Mouse (Mus musculus) erythroblast, embryonic 14.5 days (primary cell): Measurements from ENCODE around the gene Olfr998. TPM values are rescaled to one million over a fixed set of nuclear protein-coding genes. Genes with fewer than 3 reads are reported as not detected.
"Not testable (repeated sequence)": the region's sequence is repeated elsewhere in the genome, so short reads cannot be mapped to it uniquely, and the experiment has no call there.

Experiments used
- H3K27me3 ChIP-seq: 2 replicates; pipeline ENCODE4 v1.6.1; 2012; ENCODE audit warnings: inconsistent platforms; ENCODE audit not compliant: control insufficient read depth
- H3K36me3 ChIP-seq: 2 replicates; pipeline ENCODE4 v1.6.1; 2012; ENCODE audit warnings: mild to moderate bottlenecking, inconsistent platforms; ENCODE audit not compliant: control insufficient read depth
- H3K4me1 ChIP-seq: 2 replicates; pipeline ENCODE4 v1.6.1; 2012; ENCODE audit warnings: inconsistent platforms; ENCODE audit not compliant: control insufficient read depth
- H3K4me3 ChIP-seq: replicated peaks from 2 replicates; pipeline ENCODE3; 2012; ENCODE audit warnings: moderate library complexity, mild to moderate bottlenecking, inconsistent platforms
- H3K9me3 ChIP-seq: 2 replicates; pipeline ENCODE4 v1.6.1; 2012; ENCODE audit warnings: low read length, inconsistent platforms, mixed read lengths; ENCODE audit not compliant: control insufficient read depth
- GATA1 ChIP-seq: IDR thresholded peaks from 2 replicates; pipeline ENCODE4 v1.6.1; 2012; ENCODE audit warnings: low read length, inconsistent platforms, mixed read lengths
- TAL1 ChIP-seq: IDR thresholded peaks from 3 replicates; pipeline ENCODE4 v1.6.1; 2012; ENCODE audit warnings: low read length, inconsistent platforms, mixed read lengths
- polyA plus RNA-seq: library from polyadenylated mRNA; stranded (reverse); fragments of >175 nt; gene quantifications from 2 replicates; pipeline ENCODE4 v1.2.3, GENCODE M21; 2012

Gene Olfr998
- polyA plus RNA-seq, result not detected in 2 replicates

- not testable (repeated sequence) for H3K9me3 ChIP-seq, H3K27me3 ChIP-seq
Measured at GRCm38 (mm10) chr2:85588648-85589047, at the start of gene Olfr998. Gene Olfr998 (plus strand): TSS chr2:85588948.

GRCm38 (mm10) chr2:85554806-85555205 lies 33.9 kb upstream of the Olfr998 start:
- no peaks in the 10 kb centered on the region for H3K9me3 ChIP-seq
- TF ChIP-seq TAL1, result no peak
- TF ChIP-seq GATA1, result no peak

More at GRCm38 (mm10) chr2:85588648-85589047, at the start of gene Olfr998:
- not testable (repeated sequence) for H3K36me3 ChIP-seq, H3K4me3 ChIP-seq, H3K4me1 ChIP-seq

GRCm38 (mm10) chr2:85560226-85560625 lies 28.5 kb upstream of the Olfr998 start:
- H3K9me3 ChIP-seq, result no peaks in the 10 kb centered on the region
- H3K4me3 ChIP-seq, result no peak overlapping the region
- TF ChIP-seq TAL1 (no peak), GATA1 (no peak)
- H3K27me3 ChIP-seq, result no peaks in the 10 kb centered on the region
- no peaks in the 10 kb centered on the region for H3K4me1 ChIP-seq
- H3K36me3 ChIP-seq, result no peaks in the 10 kb centered on the region

More at GRCm38 (mm10) chr2:85554806-85555205, 33.9 kb upstream of the Olfr998 start:
- Histone ChIP-seq H3K27me3 (no peaks in the 10 kb centered on the region), H3K4me3 (no peak overlapping the region), H3K36me3 (no peaks in the 10 kb centered on the region), H3K4me1 (no peaks in the 10 kb centered on the region)

GRCm38 (mm10) chr2:85561187-85561586 lies 27.6 kb upstream of the Olfr998 start:
- TF ChIP-seq GATA1, result no peak
- H3K4me1 ChIP-seq, result no peaks in the 10 kb centered on the region

GRCm38 (mm10) chr2:85578915-85579314 lies 9.8 kb upstream of the Olfr998 start, which contains the start of gene Olfr996:
Gene Olfr996 (plus strand): TSS chr2:85579215.
- Histone ChIP-seq H3K36me3 (no peaks in the 10 kb centered on the region), H3K4me1 (no peaks in the 10 kb centered on the region), H3K4me3 (no peak within 1 kb of the TSS), H3K9me3 (no peaks in the 10 kb centered on the region), H3K27me3 (no peaks in the 10 kb centered on the region)
- TF ChIP-seq GATA1 (no peak), TAL1 (no peak)

More at GRCm38 (mm10) chr2:85561187-85561586, 27.6 kb upstream of the Olfr998 start:
- H3K36me3 ChIP-seq, result no peaks in the 10 kb centered on the region
- H3K9me3 ChIP-seq, result no peaks in the 10 kb centered on the region
- H3K27me3 ChIP-seq, result no peaks in the 10 kb centered on the region
- no peak overlapping the region for H3K4me3 ChIP-seq

GRCm38 (mm10) chr2:85611803-85612202 lies 23.1 kb downstream of the Olfr998 start, which contains the start of gene Olfr1000:
Gene Olfr1000 (minus strand): TSS chr2:85611903.
- no peaks in the 10 kb centered on the region for H3K27me3 ChIP-seq
- H3K4me1 ChIP-seq, result no peaks in the 10 kb centered on the region
- TF ChIP-seq GATA1 (no peak), TAL1 (no peak)
- H3K36me3 ChIP-seq, result no peaks in the 10 kb centered on the region
- H3K9me3 ChIP-seq, result no peaks in the 10 kb centered on the region
- no peak within 1 kb of the TSS for H3K4me3 ChIP-seq

Other genes starting within 250 kb of the Olfr998 start
- not detected in 2 replicates for gene Olfr987, start 249.6 kb upstream of the Olfr998 start, polyA plus RNA-seq
- not detected in 2 replicates for gene Olfr988, start 225.7 kb upstream of the Olfr998 start, polyA plus RNA-seq
- not detected in 2 replicates for gene Olfr992, start 179.5 kb upstream of the Olfr998 start, polyA plus RNA-seq
- gene Olfr993, start 174.1 kb upstream of the Olfr998 start, polyA plus RNA-seq, result not detected in 2 replicates
- gene Olfr994, start 152.5 kb upstream of the Olfr998 start, polyA plus RNA-seq, result not detected in 2 replicates
- not detected in 2 replicates for gene Olfr995, start 145.3 kb upstream of the Olfr998 start, polyA plus RNA-seq
- not detected in 2 replicates for gene 4833423E24Rik, start 69.9 kb upstream of the Olfr998 start, polyA plus RNA-seq
- gene Olfr996, start 9.7 kb upstream of the Olfr998 start, polyA plus RNA-seq, result not detected in 2 replicates
- gene Olfr1000, start 23.0 kb downstream of the Olfr998 start, polyA plus RNA-seq, result not detected in 2 replicates
- gene Olfr1002, start 61.8 kb downstream of the Olfr998 start, polyA plus RNA-seq, result not detected in 2 replicates
- not detected in 2 replicates for gene Olfr154, start 75.5 kb downstream of the Olfr998 start, polyA plus RNA-seq
- gene Olfr1006, start 89.8 kb downstream of the Olfr998 start, polyA plus RNA-seq, result not detected in 2 replicates
- not detected in 2 replicates for gene Olfr1008, start 100.5 kb downstream of the Olfr998 start, polyA plus RNA-seq
- not detected in 2 replicates for gene Olfr1009, start 126.5 kb downstream of the Olfr998 start, polyA plus RNA-seq
- gene Olfr1012, start 173.8 kb downstream of the Olfr998 start, polyA plus RNA-seq, result not detected in 2 replicates
- gene Olfr1013, start 178.2 kb downstream of the Olfr998 start, polyA plus RNA-seq, result not detected in 2 replicates
- not detected in 2 replicates for gene Olfr1014, start 183.8 kb downstream of the Olfr998 start, polyA plus RNA-seq
- gene Olfr1015, start 193.1 kb downstream of the Olfr998 start, polyA plus RNA-seq, result not detected in 2 replicates
- not detected in 2 replicates for gene Olfr1016, start 213.6 kb downstream of the Olfr998 start, polyA plus RNA-seq
- not detected in 2 replicates for gene Olfr1018, start 229.5 kb downstream of the Olfr998 start, polyA plus RNA-seq